Mouse (Mus musculus): ENCODE data around the gene Ciart.
"Not testable (repeated sequence)": the region's sequence is repeated elsewhere in the genome, so short reads cannot be mapped to it uniquely, and the experiment has no call there.

Ciart gene

DNA sequence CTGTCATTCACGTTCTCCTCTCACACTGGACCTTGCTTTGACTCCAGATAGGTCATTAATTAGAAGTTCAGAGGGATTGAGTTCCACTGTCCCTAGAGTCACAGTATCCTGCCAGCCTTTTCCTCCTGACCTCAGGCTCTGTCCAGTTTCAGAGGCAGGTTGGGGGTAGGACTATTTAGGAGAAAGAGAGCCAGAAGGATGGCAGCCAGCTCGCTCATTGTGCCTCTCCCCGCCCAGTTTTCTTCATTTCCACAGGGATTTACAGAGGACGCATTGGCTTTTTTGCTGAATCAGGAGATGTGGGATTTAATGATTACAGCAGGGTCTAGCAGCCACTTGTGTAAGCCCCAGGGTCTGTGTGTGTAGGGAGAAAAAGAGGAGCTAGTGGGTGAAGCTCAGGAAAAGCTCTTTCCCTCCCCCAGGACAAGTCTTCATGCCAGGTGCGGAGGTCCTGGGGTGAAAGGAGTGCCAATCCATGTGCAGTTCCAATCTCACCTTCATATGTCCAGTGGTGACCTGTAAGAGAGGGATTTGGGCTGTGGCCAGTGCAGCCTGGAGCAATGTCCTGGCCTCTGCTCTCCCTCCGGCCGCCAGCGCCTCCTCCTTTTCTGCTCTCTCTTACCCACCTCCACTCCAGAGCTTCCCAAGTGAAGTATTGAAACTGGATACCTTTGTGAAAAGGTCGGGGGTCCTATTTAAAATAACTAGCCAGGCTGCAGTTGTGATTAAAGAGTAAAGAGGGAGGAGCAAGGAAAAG, 19.7 kb upstream of the Ciart start:
- no peak for DNase-seq (ENCODE audit: low spot score)

DNA sequence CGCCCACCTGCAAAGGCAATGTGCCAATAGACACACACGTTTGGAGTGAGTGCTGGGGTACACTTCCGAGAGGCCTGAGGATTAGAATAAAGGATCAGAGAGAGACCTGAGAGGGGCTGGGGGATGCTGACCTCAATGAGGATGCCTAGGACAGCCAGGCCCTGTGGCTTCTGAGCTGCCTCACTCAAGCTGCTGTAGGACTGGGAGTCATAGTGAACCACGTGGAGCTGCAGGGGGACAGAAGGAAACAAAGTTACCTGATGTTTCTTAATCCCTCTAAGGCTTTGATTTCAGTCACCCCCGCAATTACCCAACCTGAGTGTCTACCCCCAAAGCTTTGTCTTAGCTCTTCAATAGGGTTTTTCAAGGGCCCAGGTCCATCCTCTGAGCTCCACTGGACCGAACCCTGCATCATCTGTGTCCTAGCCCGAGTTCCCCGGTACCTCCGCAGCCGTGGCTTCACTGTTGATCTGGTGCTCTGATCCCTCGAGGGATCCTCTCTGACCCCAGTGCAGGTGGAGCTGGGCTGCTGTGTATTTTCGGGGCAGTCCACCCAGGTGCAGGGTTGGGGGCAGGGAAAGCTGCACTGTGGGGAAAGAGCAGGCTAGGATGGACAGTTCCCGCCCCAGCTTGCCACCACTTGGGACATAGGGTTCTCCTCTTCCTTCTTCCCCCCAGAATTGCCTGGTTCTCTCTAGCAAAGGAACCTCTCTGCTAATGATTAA, 17.9 kb upstream of the Ciart start:
- DNase-seq (ENCODE audit: low spot score), result peak; percentile 64

DNA sequence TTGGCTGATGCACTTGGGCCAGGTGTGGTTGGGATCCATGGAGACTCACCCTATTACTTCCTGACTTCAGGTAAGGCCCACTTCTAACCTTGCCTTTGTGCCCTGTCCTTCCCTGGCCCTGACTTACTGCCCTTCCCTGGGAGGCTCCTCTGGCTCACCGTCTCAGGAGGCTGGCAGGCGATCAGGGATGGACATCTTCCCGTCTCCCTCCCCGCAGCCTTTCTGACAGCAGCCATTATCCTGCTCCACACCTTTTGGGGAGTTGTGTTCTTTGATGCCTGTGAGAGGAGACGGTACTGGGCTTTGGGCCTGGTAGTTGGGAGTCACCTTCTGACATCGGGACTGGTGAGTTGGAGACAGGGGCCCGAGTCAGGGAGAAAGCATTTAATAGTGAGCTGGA, 13.4 kb upstream of the Ciart start:
- DNase-seq (ENCODE audit: low spot score), result not testable (repeated sequence)

DNA sequence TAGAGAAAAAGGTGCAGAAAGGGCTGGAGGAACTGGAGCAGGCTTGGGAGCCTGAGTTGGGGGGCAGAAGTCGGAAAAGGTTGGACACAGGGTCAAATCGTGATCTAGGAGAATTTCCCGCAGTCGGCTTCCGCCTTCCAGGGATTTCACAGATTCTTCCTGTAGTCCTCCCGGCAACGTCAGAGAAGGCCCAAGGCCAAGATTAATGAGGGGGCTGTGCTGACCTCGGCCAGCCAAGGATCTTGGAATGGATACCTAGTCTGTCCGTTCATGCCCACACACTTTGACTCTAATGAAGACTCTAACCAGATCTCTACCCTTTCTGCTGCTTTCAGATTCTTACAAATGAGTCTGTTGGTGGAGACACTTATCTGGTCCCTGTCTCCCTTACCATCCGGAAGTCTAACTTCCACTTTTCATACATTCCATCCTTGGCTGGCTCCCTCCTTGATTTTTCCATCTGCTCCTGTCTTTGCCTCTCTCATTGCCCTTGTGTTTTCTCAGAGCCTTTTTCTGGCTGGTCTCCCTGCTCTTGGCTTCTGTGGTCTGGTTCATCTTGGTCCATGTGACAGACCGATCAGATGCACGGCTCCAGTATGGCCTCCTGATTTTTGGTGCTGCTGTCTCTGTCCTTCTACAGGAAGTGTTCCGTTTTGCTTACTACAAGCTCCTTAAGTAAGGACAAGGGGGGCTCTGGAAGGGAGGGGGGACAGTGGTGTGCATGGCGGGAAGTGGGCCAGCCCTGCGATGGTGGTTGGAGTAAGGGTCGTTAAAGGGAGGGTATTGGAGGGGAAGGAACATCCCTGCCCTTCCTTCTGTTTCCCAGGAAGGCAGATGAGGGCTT, 12.5 kb upstream of the Ciart start:
- DNase-seq (ENCODE audit: low spot score), result peak; percentile 77

DNA sequence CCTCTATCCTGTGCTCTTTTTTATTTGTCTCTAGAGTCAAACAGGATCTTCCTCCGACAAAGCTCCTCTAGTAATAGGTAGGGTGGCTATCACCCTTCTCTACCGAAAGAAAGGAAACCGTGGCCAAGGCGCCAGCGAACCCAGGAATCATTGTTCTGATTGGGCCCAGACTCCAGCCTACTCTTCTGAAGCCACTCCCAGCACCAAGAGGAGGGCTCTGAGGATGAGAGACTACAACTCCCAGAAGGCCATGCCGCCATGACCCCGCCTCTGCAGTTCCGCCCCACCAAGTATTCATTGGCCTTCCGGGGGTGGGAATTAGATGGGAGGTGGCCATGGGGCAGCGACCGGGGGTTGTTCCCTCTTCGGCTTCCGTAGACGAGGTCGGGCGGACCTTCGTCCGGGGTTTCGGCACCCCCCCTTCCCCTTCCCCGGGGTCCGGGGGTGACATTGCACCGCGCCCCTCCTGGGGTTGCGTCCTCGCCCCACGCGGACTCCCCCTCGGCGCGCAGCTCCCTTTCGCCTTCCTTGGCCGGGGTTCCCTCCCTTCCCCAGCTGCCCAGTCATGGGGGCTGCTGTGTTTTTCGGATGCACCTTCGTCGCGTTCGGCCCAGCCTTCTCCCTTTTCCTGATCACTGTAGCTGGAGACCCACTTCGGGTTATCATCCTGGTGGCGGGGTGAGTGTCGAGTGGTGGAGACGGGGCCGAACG, 11.7 kb upstream of the Ciart start, which contains the start of gene Aph1a:
Gene Aph1a, plus strand, starts transcription at position 364 of the 711 bp plus-strand sequence.
- peak; percentile 97 for DNase-seq (ENCODE audit: low spot score)

DNA sequence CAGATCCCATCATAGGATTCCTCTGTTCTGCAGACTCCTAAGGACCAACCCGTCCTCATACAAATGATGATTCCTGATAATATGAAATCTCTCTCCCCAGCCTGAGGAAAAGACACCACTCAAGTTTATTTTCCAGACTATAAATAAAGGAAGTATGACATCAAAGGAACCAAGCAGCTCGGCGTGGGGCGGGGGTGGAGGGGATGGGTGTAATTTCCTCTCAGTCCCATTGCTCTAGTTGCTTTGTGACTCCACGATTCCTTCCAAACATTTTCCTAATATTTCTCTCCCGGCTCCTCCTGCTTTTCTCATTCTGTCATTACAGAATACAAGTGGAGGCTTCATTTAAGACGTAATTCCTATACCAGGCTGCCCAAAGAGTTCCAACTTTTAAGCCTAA, 11.1 kb upstream of the Ciart start:
- no peak for DNase-seq (ENCODE audit: low spot score)

DNA sequence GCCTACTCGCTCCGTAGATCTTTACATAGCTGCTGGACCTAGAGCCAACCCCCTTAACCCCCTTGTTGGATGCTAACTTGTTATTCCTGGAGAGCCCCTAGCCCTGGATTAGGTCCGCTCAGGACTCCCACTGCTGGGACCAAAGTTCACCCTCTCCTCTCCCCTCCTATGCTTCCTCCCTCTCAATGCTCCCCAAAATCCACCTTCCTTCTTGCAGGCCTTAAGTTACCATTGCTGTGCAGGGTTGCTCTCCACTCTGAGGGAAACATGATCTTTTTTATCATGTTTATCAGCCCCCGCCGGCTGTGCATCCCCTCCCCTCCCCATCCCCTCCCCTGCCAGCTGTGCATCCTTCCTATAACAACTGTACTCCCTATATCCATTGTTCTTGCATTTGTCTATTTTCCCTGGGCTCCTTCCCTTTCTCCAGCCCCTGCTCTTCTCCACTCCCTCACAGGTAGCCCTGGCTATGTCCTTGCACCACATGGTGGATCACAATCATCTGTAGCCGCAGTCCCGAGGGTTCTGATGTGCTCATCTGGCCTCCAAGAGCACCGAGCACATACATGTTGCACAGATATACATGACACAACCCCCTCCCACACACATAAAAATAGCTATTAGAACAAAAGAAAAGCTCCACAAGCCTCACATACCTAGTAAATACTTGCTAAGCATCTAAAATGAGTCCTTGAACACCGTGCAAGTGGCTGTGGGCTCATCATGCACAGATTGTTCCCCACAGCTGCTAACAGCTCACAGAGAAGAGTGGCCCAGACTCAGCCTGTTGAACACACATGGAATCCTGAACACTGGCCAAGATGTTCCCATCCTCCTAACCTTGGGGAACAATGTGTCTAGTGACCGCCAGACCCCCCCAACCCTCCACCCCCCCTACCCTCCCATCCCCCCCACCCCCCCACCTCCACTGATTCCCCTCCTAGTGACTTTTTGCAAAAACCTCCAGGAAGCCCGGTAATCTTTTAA, 10.3 kb upstream of the Ciart start:
- peak; percentile 60 for DNase-seq (ENCODE audit: low spot score)

DNA sequence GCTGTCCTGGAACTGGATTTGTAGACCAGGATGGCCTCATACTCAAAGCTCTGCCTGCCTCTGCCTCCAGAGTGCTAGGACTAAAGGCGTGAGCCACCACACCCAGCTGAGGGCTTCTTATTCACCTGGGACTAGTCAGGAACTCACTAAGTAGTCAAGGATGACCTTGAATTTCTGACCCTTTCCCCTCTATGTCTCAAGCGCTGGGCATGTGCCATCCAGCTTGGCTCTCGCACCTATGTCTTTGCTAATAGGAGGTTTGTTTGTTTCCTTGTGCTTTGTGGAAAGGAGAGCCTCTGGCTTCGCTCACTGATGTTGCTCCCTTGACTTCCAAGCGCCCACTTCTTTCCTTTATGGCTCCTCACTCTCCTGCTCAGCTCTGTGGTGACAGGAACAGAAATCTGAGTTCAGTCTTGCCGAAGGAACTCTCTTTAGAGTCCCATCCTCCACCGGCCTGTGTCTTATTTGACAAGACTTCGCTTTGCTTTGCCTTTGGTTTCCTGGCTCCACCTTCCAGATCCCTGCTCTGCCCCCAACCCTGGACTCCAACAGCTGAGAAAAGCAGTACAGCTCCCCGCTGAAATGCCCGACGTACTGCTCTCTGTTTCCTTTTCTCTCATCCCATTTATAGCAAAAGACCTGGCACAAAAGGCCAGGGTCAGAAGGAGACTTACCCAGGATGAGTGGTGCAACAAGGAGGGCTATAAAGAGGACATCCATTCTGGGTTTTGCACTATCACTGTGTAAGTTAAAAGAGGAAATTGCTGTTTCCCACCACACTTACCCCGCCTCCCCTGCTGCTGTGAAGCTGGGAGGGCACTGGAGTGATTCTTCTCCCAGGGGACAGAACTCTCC, 9.4 kb upstream of the Ciart start, which contains the start of gene BC028528:
Gene BC028528, minus strand, starts transcription at position 795 of the 855 bp plus-strand sequence.
- no peak for DNase-seq (ENCODE audit: low spot score)

DNA sequence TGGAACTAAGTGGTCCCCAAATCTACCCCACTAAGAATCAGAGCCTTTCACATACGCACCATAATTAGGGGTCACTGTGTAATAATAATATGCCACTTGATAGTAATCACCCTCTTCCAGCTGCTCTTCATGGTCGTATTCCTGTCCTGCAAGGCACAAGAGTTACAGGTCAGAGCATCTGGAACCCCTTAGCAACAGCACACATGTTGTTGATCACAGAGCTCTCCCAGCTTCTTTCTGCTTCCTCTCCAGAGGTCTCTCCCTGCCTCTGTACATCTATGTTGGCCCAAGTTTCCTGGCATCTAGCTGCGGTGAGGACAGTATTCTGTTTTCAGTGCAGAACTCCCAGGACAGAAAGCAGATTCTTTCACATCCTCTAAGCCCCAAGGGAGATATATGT, 7.6 kb upstream of the Ciart start:
- no peak for DNase-seq (ENCODE audit: low spot score)

DNA sequence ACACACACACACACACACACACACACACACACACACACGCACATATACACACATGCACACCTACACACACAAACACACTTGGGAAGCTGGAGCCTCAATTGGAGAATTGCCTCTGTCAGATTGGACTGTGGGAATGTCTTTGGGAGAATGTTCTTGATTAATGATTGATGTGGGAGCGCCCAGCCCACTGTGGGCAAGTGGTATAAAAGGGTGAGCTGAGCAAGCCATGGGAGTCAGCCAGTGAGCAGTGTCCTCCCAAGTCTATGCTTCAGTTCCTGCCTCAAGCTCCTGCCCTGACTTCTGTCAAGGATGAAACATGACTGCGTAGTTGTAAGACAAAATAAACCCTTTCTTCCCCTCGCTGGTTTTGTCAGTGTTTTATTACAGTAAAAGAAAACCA, 5.5 kb upstream of the Ciart start:
- DNase-seq (ENCODE audit: low spot score), result no peak

DNA sequence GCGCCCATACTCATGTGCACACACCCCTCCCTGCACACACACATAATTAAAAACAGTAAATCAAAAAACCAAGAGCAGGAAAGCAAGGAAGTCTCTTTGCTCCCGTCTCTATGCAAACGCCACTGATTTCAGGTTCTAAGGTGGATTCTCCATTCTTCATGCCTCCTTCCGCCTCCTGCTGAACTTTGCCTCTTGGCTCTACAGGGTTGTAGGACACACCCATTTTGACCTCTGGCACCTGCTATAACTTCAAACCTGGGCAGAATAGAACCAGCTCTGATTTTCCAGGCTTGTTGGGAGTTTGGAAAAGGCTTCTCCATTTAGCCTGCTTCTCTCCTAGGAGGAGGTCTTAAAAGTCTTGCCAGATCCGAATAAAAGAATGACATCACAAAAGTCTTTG, 2.3 kb upstream of the Ciart start:
- DNase-seq (ENCODE audit: low spot score), result no peak

DNA sequence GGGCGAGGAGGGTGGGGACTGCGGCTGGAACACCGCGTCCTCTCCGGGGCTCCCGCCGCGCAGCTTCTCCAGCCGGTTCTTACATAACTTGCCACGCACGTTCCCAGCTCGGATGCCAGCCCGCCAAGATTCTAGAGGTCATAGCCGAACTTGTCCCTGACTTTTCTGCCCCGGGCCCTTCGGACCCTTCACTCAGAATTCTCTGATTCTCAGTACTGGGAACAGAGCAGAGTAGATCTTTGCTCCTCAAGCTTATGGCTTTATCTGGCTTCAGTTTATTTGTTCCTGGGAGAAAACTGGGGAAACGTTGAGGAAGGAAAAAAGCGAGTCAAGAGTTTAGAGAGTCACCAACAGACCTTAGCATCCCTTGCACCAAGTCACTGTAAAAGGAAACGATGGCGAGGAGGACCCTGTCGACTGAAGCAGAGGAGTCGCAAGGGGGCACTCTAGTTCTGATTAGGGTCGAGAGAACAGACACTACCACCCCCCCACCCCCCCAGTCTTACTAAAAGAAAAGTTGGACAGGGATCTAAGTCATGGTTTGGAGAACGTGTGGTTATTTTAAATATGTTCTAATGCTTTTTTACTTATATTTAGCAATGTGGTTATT, 870 bp upstream of the Ciart start:
- peak; percentile 60 for DNase-seq (ENCODE audit: low spot score)

DNA sequence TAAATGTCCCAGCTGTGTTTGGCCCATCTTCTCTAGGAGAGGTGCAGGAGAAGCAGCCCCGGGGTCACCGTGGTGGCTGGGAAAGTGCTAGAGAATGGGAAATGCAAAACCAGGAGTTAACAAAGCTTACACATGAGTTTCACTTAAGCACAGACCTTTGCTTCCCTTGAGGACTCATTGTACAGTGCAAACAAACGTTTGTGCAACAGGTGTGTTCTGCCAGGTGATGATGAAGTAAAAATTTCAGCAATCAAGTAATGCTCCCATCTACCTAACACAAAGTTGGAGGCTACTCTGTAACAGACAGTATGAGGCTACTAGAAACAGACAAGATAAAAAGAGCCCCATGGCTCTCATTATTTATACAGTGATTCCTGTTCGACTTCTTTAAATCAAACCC, 3.0 kb downstream of the Ciart start:
- no peak for DNase-seq (ENCODE audit: low spot score)

DNA sequence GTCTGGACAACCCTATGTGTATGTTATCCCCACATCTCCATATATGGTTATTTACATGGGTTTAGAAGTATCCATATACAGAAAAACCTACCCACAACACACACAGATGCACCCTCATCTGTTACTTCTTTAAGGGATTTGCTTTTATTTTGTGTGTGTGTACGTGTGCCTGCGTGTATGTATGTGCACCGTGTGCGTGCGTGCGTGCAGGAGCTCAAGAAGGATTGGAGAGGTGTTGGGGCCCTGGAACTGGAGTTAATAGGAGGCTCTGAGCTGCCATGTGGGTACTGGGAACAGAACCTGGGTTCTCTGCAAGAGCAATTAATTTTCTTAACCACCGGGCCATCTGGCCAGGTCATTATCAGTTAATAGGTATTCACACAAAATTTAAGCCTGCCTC, 10.0 kb downstream of the Ciart start:
- DNase-seq (ENCODE audit: low spot score), result no peak

DNA sequence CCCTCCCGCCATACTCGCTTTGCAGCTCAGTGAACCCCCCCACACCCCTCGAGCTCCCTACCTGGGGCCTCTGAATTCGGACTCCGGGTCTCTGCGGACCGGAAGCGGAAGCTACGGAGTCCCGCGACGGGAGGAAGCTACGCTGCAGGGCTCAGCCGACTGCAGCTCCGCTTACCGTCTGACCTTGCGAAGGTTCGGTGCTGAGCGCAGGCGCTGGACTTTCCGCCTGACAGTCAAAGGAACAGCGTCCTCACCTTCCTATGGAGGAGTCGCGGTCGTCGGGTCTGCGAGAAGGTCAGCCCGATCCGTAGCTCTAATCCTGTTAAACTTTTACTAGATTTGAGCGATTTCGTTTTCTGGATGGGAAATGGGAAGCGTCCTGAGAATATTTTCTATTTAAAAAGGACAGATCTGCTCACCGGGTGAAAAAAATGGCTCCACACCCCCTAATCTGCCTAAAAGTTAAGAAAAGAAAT, 10.6 kb downstream of the Ciart start, which contains the start of gene Mrps21:
Gene Mrps21, minus strand, starts transcription at position 128 of the 476 bp plus-strand sequence.
- peak; percentile 89 for DNase-seq (ENCODE audit: low spot score)

DNA sequence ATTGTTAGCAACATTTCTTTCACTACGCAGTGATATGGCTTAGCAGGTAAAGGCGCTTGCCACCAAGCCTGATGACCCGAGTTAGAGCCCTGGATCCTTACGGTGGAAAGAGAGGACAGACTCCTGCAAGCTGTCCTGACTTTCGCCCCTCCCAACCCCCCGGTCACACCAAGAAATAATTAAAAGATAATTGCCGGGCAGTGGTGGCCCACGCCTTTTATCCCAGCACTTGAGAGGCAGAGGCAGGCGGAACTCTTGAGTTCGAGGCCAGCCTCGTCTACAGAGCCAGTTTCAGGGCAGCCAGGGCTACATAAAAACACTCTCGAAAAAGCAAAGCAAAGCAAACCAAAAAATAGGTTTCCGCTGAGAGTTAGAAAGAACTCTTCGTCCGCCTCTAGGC, 11.1 kb downstream of the Ciart start:
- DNase-seq (ENCODE audit: low spot score), result no peak

DNA sequence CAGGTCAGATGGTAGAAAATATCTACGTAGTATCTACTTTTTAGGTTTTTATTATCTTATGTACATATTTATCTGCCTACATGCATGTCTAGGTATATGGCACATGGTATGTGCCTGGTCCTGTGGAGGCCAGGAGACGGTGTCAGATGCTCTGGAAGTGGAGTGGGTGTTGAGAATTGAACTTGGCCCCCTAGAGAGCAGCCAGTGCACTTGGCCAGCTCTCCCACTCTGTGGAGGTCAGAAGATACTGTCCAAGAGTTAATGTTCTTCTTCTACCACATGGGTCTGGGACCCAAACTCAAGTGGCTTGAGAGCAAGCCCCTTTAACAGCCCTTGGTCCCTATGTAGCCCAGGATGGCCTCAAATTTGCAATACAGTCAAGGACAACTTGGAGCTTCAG, 14.6 kb downstream of the Ciart start:
- no peak for DNase-seq (ENCODE audit: low spot score)

DNA sequence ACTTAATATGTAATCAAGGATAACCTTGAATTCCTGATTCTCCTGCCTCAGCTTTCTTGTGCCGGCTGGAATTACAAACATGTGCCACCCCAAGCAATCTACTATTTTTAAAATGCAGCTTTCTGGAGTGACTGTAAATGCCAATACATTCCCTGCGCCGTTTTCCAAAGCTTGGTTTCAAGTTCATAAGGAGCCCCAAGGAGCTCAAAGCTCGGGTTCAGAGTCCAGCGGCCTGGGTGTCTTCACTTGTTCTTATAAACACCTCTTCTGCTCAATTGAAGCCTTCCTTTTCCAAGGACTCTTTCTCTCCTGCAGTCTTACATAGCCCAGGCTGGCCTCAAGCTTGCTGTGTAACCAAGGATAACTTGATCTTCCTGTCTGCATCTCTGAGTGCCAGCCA, 16.0 kb downstream of the Ciart start:
- no peak for DNase-seq (ENCODE audit: low spot score)

DNA sequence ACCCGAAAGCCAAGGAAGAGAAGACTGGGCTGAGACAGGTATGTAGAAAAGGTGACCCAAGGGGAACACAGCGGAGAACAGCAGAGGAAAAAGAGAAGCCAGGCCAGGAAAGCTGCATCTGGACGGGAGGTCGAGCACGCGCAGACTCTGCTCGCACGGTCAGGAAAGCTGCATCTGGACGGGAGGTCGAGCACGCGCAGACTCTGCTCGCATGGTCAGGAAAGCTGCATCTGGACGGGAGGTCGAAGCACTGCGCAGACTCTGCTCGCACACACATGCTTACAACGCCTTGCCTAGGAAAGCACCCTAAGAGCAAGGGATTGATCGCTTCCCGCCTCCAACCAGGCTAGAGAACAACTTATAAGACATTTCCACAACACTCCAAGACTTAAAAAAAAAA, 16.5 kb downstream of the Ciart start:
- DNase-seq (ENCODE audit: low spot score), result no peak

Data from testis, postnatal 14 days (tissue).